Mouse (Mus musculus): ENCODE measurements at regions not wholly inside any gene's neighbourhood (a gene's known extent, or its start where the extent isn't known, plus 50 kb on each side); places are given as distances from the start of the nearest gene placed in this dataset.

GRCm38 (mm10) chr19:51482168-51482907 is 781.8 kb upstream of the Ins1 start:
- Histone ChIP-seq H3K27me3 (ENCODE audit: control insufficient read depth, insufficient read depth, insufficient read length) (no peaks in the 10 kb centered on the region), H3K4me2 (ENCODE audit: low read depth) (peak overlapping the region; percentile 3)
- no peak for TF ChIP-seq E2F4 (IDR thresholded peaks at IDR 0.05; ENCODE audit: insufficient read depth)
- no peak for TF ChIP-seq MYOG (IDR thresholded peaks at IDR 0.05; ENCODE audit: control insufficient read depth in 1 of 3, insufficient read depth in 1 of 3, insufficient read length in 2 of 3, low read depth in 2 of 3)
- TF ChIP-seq CEBPB (IDR thresholded peaks at IDR 0.05; ENCODE audit: insufficient read depth, poor library complexity, severe bottlenecking), result no peak
- TF ChIP-seq SRF (IDR thresholded peaks at IDR 0.05; ENCODE audit: control insufficient read depth, insufficient read length, low read depth), result no peak
- no peak for TF ChIP-seq MYOD1 (IDR thresholded peaks at IDR 0.05; ENCODE audit: control insufficient read depth in 1 of 3, insufficient read length in 2 of 3, low read depth in 2 of 3)
- no peak for TF ChIP-seq USF1 (IDR thresholded peaks at IDR 0.05; ENCODE audit: low read depth)
- TF ChIP-seq TCF12 (IDR thresholded peaks at IDR 0.05; ENCODE audit: insufficient read depth, poor library complexity, severe bottlenecking), result no peak
- no peak for TF ChIP-seq REST (IDR thresholded peaks at IDR 0.05; ENCODE audit: insufficient read depth, insufficient read length)
- no peak for TF ChIP-seq TCF3 (IDR thresholded peaks at IDR 0.05; ENCODE audit: insufficient read length, low read depth)
- TF ChIP-seq POLR2A (IDR thresholded peaks at IDR 0.05; ENCODE audit: insufficient read length, low read depth), result no peak
- no peak for TF ChIP-seq POLR2AphosphoS2 (IDR thresholded peaks at IDR 0.05; ENCODE audit: insufficient read length, low read depth)
- TF ChIP-seq MAX (IDR thresholded peaks at IDR 0.05; ENCODE audit: low read depth), result no peak

More at GRCm38 (mm10) chr19:51482168-51482907, 781.8 kb upstream of the Ins1 start:
- Histone ChIP-seq H3K36me3 (ENCODE audit: control insufficient read depth, insufficient read depth) (no peaks in the 10 kb centered on the region), H3ac (ENCODE audit: control insufficient read depth, insufficient read length) (no peak overlapping the region), H3K4me3 (no peak overlapping the region), H3K79me2 (ENCODE audit: control insufficient read depth, insufficient read depth) (no peaks in the 10 kb centered on the region)
